Mouse (Mus musculus) lung, postnatal 0 days (tissue): ENCODE results near the gene Colq.

Experiments
- CTCF ChIP-seq: IDR thresholded peaks from 2 replicates; pipeline ENCODE4 v1.5.1; 2016; ENCODE audit warnings: antibody characterized with exemption, mild to moderate bottlenecking
- EP300 ChIP-seq: IDR thresholded peaks from 2 replicates; pipeline ENCODE4 v1.6.1; 2016; ENCODE audit warnings: antibody characterized with exemption, mild to moderate bottlenecking, control low read depth

DNA sequence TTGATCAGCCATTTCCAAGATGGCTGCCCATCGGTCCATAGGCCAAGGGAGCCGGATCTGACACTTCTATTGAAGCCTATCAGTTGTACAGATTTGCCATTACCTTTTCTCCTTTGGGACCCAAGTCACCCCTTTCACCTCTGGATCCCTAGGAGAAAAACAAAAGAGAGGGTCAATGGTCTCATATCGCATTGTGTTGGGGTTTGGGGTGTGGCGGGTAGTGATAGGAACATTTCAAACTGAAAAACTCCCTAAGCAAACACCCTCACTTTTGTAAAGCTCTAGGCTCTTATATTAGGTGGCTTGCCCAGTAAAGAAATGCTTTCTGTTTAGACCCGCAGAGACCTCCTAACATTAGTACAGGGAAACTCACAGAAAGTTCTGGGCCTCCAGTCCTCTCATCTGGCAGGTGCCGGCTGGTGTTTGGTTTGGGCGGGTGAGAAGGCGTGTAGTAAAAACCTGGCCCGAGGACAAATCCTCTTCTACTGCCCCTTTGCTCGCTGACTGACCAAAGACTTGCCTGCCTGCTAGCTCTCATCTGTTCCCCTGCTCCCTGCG lies 47.2 kb downstream of the Colq start:
- no peak for TF ChIP-seq CTCF
- no peak for TF ChIP-seq EP300
